Mouse (Mus musculus) midbrain, embryonic 10.5 days (tissue): Measurements from ENCODE around the gene Gp9. TPM values are rescaled to one million over a fixed set of nuclear protein-coding genes. Genes with fewer than 3 reads are reported as not detected.
A peak's percentile ranks its signal among the peaks of the same experiment; 100 is the strongest.

Source experiments
- DNase-seq: peaks from one replicate; pipeline ENCODE4 v3.0.0-alpha.2; 2017; ENCODE audit warnings: low spot score
- H3K27ac ChIP-seq: fragments of 300-500 bp; sonication (generic); replicated peaks from 2 replicates; pipeline ENCODE4 v1.5.1; 2016; ENCODE audit warnings: mild to moderate bottlenecking
- H3K27me3 ChIP-seq: fragments of 300-500 bp; sonication (generic); 2 replicates; pipeline ENCODE4 v1.6.1; 2016; ENCODE audit warnings: low read depth, mild to moderate bottlenecking; ENCODE audit not compliant: poor library complexity, severe bottlenecking
- H3K36me3 ChIP-seq: fragments of 300-500 bp; sonication (generic); 2 replicates; pipeline ENCODE4 v1.6.1; 2016; ENCODE audit warnings: mild to moderate bottlenecking, moderate library complexity
- H3K4me1 ChIP-seq: fragments of 300-500 bp; sonication (generic); 2 replicates; pipeline ENCODE4 v1.6.1; 2016
- H3K4me3 ChIP-seq: fragments of 300-500 bp; sonication (generic); 2 replicates; pipeline ENCODE4 v1.5.1; 2016; ENCODE audit warnings: mild to moderate bottlenecking, moderate library complexity
- H3K9me3 ChIP-seq: fragments of 300-500 bp; sonication (generic); replicated peaks from 2 replicates; pipeline ENCODE4 v1.6.1; 2016; ENCODE audit warnings: mild to moderate bottlenecking
- WGBS: fragments of 180-500 bp; shearing (Covaris S2); methylation state at CpG from one replicate; pipeline ENCODE4 v1.1.7; 2016; 5-methylcytosine and 5-hydroxymethylcytosine counted together
- polyA plus RNA-seq: library from polyadenylated mRNA; unstranded; fragments of >200 nt; fragmentation: Nextera tagmentation; extraction: Ambion mirVana; gene quantifications from 2 replicates; pipeline ENCODE4 v1.2.1, GENCODE M21; 2016

The Gp9 gene
- polyA plus RNA-seq, 1 experiment from 2014 or later, result 3.4 TPM

- H3K27ac ChIP-seq, result no peak overlapping the region
- DNase-seq, result no peak
- H3K36me3 ChIP-seq, result peaks cover 6% of the 10 kb centered on the region
- no peak overlapping the region for H3K4me3 ChIP-seq
- WGBS, result 75% methylated on average over 3 of the region's 3 CpGs
- no peaks in the 10 kb centered on the region for H3K9me3 ChIP-seq
- peaks cover 24% of the 10 kb centered on the region for H3K27me3 ChIP-seq
- H3K4me1 ChIP-seq, result peaks cover 31% of the 10 kb centered on the region
Observed at GRCm38 (mm10) chr6:87808521-87808920, 30.6 kb downstream of the Gp9 start.

DNA sequence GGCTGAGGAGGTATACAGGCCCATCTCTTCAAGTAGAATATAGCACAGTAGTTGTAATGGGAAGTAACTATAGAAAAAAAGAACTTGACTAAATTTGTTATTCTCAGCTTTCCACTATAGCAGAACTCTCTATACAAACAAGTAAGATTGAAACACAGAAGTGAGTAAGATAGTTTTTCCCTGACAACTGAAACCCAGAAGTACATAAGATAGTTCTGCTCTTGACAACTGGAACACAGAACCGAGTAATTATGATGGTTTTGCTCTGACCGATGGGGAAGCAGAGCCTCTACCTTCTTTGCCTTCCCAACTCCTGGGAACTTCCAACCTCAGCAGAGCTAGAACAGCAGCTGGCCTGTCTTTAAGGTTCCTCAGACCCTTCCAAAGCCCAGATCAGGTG, 31.3 kb downstream of the Gp9 start:
- H3K27ac ChIP-seq, result no peak overlapping the region
- no peak overlapping the region for H3K4me3 ChIP-seq
- peaks cover 31% of the 10 kb centered on the region for H3K4me1 ChIP-seq
- H3K27me3 ChIP-seq, result peaks cover 28% of the 10 kb centered on the region
- WGBS, result 98% methylated on average over 2 of the region's 2 CpGs
- H3K9me3 ChIP-seq, result no peaks in the 10 kb centered on the region
- peaks cover 11% of the 10 kb centered on the region for H3K36me3 ChIP-seq
- no peak for DNase-seq

DNA sequence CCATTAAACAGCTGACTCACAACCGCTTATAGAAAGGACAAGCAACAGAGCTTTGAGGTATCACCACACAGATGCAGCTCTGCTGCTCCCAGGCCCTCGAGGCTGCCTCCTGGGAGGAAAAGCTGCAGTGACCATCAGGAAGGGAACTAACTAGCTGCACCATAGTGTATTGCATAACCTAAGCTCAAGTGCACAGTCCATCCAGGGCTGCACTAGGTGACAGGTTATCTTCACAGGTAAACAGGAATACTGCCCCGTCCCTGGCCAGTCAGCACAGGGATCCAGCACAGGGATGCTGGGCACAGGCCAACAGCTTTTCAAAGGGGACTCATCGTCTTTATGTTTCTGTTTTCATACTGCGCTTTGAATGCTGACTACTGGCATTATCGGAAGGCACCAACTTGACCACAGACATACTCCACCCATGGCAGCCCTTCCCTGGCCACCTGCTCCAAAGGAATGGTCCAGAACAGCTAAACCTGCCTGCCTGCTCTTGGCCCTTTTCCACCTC, 31.8 kb downstream of the Gp9 start:
- Histone ChIP-seq H3K4me3 (no peak overlapping the region), H3K36me3 (peaks cover 15% of the 10 kb centered on the region), H3K9me3 (no peaks in the 10 kb centered on the region), H3K4me1 (peaks cover 31% of the 10 kb centered on the region), H3K27me3 (peaks cover 28% of the 10 kb centered on the region), H3K27ac (no peak overlapping the region)
- WGBS, result 89% methylated on average over 6 of the region's 6 CpGs
- no peak for DNase-seq

DNA sequence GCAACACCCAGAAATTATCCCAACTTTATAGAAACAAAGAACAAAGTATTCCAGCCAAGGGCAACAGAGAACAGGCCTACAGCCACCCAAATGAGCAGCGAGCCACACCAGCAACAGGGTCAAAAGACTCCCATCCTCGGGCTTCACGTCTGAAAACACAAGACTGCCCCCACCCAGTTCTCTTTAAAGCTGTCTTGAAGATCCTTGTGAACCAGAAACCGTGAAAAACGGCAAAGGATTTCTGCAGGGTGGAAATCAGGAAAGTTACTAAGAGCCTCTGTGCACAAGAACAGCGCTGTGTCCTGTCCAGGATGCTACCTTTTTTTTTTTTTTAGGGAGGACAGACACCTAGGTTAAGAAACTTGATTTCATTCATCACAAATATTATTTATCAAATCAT, 32.4 kb downstream of the Gp9 start:
- H3K27me3 ChIP-seq, result peaks cover 28% of the 10 kb centered on the region
- DNase-seq, result no peak
- no peak overlapping the region for H3K27ac ChIP-seq
- peaks cover 31% of the 10 kb centered on the region for H3K4me1 ChIP-seq
- peak overlapping the region; percentile 78 for H3K4me3 ChIP-seq
- 38% methylated on average over 6 of the region's 6 CpGs for WGBS
- H3K36me3 ChIP-seq, result peaks cover 21% of the 10 kb centered on the region
- H3K9me3 ChIP-seq, result no peaks in the 10 kb centered on the region

DNA sequence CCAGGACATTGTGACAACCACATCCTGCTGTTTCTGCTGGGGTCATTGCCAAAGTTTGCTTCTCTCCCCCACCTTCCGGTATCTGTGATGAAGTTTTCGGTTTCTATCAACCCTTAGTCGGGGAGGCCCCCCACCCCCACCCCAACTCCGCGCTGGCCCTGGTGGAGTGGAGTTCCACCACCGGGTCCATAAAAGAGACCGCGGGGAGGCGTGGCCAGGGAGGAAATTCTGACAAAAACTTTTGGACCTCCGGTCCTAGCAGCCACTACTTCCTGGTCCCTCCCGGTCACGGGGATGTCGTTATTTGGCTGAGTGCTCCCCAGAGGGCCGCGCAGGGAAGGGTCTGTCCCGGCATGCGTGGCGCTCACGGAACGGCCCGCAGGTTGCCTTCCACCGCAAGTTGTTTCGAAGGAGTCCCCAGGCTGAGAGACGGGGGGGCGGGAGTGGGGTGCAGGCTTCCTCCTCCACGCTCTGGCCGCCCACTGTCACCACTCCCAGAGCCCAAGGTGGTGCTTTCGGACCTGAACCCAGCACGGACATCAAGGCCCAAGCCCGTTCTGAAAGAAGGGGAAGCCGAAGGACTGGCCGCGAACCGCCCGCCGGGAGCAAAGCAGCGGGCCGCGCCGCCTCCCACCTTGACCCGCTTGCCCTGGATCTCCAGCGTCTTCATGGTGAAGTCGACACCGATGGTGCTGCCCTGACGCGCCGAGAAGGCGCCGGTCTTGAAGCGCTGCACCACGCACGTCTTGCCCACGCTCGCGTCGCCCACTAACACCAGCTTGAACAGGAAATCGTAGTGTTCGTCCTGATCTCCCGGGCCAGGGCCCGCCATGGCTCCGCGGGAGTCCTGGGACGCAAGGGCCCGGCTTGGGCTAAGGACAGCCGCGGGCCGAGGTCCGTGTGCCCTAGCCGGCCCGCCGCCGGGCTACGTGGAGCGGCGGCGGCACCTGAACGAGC, 33.1 kb downstream of the Gp9 start:
- WGBS, result under 1% methylated on average over 77 of the region's 77 CpGs
- H3K4me3 ChIP-seq, result peak overlapping the region; percentile 78
- H3K4me1 ChIP-seq, result peaks cover 31% of the 10 kb centered on the region
- H3K36me3 ChIP-seq, result peaks cover 28% of the 10 kb centered on the region
- no peak for DNase-seq
- peaks cover 28% of the 10 kb centered on the region for H3K27me3 ChIP-seq
- no peaks in the 10 kb centered on the region for H3K9me3 ChIP-seq
- H3K27ac ChIP-seq, result peak overlapping the region; percentile 85

GRCm38 (mm10) chr6:87811675-87812338, 33.9 kb downstream of the Gp9 start, which contains the start of gene Rab43:
Rab43 (minus strand) TSS chr6:87812164.
- no peaks in the 10 kb centered on the region for H3K9me3 ChIP-seq
- H3K4me1 ChIP-seq, result peaks cover 31% of the 10 kb centered on the region
- DNase-seq, result peak; percentile 91
- peak within 1 kb of the TSS; percentile 85 for H3K27ac ChIP-seq
- H3K36me3 ChIP-seq, result peaks cover 36% of the 10 kb centered on the region
- H3K4me3 ChIP-seq, result peak within 1 kb of the TSS; percentile 78
- under 1% methylated on average over 56 of the region's 56 CpGs for WGBS
- H3K27me3 ChIP-seq, result peaks cover 28% of the 10 kb centered on the region

- Histone ChIP-seq H3K9me3 (no peaks in the 10 kb centered on the region), H3K27ac (peak overlapping the region; percentile 85; the same call in 1 of the 2 replicates), H3K27me3 (peaks cover 28% of the 10 kb centered on the region), H3K4me3 (peak overlapping the region; percentile 78; the same call in 1 of the 2 replicates), H3K4me1 (peaks cover 31% of the 10 kb centered on the region), H3K36me3 (peaks cover 45% of the 10 kb centered on the region)
- WGBS, result 83% methylated on average over 1 of the region's 1 CpGs
- no peak for DNase-seq
Observed at GRCm38 (mm10) chr6:87812656-87813055, 34.8 kb downstream of the Gp9 start.

GRCm38 (mm10) chr6:87814486-87814885, 36.6 kb downstream of the Gp9 start:
- 91% methylated on average over 5 of the region's 5 CpGs for WGBS
- H3K36me3 ChIP-seq, result peaks cover 63% of the 10 kb centered on the region
- peaks cover 25% of the 10 kb centered on the region for H3K27me3 ChIP-seq
- no peak overlapping the region for H3K27ac ChIP-seq
- peaks cover 30% of the 10 kb centered on the region for H3K4me1 ChIP-seq
- H3K9me3 ChIP-seq, result no peaks in the 10 kb centered on the region
- no peak for DNase-seq
- no peak overlapping the region for H3K4me3 ChIP-seq

DNA sequence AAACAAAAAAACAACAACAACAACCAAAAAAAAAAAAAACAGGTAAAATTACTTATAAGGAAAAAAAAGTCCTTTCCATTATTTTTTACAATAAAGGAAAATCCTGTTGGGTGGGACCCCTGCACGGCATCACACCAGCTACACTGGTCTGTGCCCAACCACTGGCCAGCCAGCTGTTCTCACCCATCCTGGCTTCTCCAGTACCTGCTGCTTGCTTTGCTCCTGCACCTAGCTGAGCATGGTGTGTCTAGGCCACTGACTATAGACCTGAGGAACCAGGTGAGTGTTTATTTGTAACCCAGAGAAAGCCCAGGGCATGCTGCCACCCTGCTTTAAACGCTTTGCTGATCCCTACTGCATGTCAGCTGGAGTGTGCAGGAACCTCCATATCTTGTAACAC, 42.5 kb downstream of the Gp9 start:
- Histone ChIP-seq H3K27me3 (no peaks in the 10 kb centered on the region), H3K36me3 (peaks cover 99% of the 10 kb centered on the region), H3K9me3 (no peaks in the 10 kb centered on the region), H3K4me3 (no peak overlapping the region), H3K27ac (no peak overlapping the region), H3K4me1 (no peaks in the 10 kb centered on the region)
- DNase-seq, result no peak
- 98% methylated on average over 2 of the region's 2 CpGs for WGBS

Other genes with a start within 250 kb of the Gp9 start
- 2.2 and 2.6 TPM in 2 replicates for gene Arhgap25, start 244.8 kb upstream of the Gp9 start, polyA plus RNA-seq
- gene Prokr1, start 187.3 kb upstream of the Gp9 start, polyA plus RNA-seq, result 3.1 and 3.4 TPM in 2 replicates
- 13.2 and 13.8 TPM in 2 replicates for gene Aplf, start 105.9 kb upstream of the Gp9 start, polyA plus RNA-seq
- 5.4 and 7.2 TPM in 2 replicates for gene Efcc1, start 47.2 kb upstream of the Gp9 start, polyA plus RNA-seq
- gene Rab43, start 34.1 kb downstream of the Gp9 start, polyA plus RNA-seq, result 5.8 and 8.4 TPM in 2 replicates
- gene Gm45140, start 57.7 kb downstream of the Gp9 start, polyA plus RNA-seq, result 2.7 and 4.4 TPM in 2 replicates
- gene Isy1, start 60.7 kb downstream of the Gp9 start, polyA plus RNA-seq, result 62.4 and 69.1 TPM in 2 replicates
- gene Cnbp, start 73.0 kb downstream of the Gp9 start, polyA plus RNA-seq, result 1,252 and 1,396 TPM in 2 replicates
- gene Copg1, start 109.7 kb downstream of the Gp9 start, polyA plus RNA-seq, result 150 and 157 TPM in 2 replicates
- 53.8 and 56.8 TPM in 2 replicates for gene Hmces, start 135.9 kb downstream of the Gp9 start, polyA plus RNA-seq
- 20.3 and 22.1 TPM in 2 replicates for gene H1fx, start 203.6 kb downstream of the Gp9 start, polyA plus RNA-seq